Mouse (Mus musculus) spleen, postnatal 4 days (tissue): ENCODE results near the gene Cxcr5.

Experiments
- DNase-seq, 2 experiments: peaks; one replicate each; pipeline ENCODE4 v3.0.0; 2022; ENCODE audit warnings: low spot score in 2 of 2

The Cxcr5 gene

GRCm38 (mm10) chr9:44509487-44510354 lies 52.0 kb downstream of the Cxcr5 start:
- peak; percentile 82 to 91 for DNase-seq

DNA sequence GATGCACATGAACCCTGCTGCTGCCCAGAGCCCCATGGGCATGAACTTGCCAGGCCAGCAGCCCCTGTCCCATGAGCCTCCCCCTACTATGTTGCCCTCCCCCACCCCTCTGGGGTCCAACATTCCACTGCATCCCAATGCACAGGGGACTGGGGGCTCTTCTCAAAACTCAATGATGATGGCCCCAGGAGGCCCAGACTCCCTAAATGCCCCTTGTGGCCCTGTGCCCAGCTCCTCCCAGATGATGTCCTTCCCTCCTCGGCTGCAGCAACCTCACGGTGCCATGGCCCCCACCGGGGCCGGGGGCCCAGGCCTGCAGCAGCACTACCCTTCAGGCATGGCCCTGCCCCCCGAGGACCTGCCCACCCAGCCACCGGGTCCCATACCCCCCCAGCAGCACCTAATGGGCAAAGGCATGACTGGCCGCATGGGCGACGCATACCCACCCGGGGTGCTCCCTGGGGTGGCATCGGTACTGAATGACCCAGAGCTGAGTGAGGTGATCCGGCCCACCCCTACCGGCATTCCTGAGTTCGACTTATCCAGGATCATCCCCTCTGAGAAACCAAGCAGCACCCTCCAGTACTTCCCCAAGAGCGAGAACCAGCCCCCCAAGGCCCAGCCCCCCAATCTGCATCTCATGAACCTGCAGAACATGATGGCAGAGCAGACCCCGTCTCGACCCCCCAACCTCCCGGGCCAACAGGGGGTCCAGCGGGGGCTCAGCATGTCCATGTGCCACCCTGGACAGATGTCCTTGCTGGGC lies 52.8 kb downstream of the Cxcr5 start:
- no peak for DNase-seq

- no peak for DNase-seq
Observed at GRCm38 (mm10) chr9:44508124-44508619, 53.5 kb downstream of the Cxcr5 start.

GRCm38 (mm10) chr9:44507345-44507744 lies 54.3 kb downstream of the Cxcr5 start:
- DNase-seq: no peak

DNA sequence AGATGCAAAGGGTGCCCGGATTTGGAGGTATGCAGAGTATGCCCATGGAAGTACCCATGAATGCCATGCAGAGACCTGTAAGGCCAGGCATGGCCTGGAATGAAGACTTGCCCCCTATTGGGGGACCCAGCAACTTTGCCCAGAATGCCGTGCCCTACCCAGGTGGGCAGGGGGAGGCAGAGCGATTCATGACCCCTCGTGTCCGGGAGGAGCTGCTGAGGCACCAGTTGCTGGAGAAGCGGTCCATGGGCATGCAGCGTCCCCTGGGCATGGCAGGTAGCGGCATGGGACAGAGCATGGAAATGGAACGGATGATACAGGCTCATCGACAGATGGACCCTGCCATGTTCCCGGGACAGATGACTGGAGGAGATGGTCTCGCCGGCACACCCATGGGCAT lies 55.1 kb downstream of the Cxcr5 start:
- DNase-seq: no peak

- no peak for DNase-seq
Observed at GRCm38 (mm10) chr9:44505824-44506467, 55.7 kb downstream of the Cxcr5 start.

DNA sequence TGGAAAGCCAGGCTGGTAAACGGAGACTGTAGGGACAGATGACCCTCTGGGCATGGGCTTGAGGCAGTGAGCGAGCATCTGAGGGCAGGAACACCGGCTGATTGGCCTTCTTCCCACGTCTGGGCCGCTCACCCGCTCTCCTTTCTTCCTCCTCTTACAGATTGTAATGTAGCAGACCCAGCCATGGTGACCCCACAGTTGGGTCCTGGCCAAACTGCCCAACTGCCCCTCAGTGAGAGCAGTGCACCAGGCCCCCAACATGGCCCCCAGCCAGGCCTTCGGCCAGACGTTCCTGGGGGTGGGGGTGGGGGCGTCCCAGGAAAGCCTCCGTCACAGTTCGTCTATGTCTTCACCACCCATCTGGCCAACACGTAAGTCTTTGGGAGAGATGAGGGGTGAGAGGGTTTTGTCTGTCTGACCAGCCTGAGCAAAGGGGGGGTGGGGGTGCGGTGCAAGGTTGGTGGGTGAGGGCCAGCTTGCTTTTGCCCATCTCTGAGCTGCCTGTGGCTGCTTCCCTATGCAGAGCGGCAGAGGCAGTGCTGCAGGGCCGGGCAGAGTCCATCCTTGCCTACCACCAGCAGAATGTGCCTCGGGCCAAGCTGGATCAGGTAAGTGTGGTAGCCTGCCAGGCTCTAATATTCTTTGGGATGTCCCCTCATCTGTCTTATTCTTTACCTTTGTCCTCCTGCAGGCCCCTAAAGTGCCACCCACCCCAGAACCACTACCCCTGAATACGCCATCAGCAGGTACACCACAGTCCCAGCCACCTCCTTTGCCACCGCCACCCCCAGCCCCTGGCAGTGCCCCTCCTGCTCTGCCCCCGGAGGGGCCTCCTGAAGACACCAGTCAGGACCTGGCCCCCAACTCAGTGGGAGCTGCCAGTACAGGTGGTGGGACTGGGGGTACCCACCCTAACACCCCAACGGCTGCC lies 56.5 kb downstream of the Cxcr5 start:
- peak in 1 of 2 experiments; percentile 18 for DNase-seq

DNA sequence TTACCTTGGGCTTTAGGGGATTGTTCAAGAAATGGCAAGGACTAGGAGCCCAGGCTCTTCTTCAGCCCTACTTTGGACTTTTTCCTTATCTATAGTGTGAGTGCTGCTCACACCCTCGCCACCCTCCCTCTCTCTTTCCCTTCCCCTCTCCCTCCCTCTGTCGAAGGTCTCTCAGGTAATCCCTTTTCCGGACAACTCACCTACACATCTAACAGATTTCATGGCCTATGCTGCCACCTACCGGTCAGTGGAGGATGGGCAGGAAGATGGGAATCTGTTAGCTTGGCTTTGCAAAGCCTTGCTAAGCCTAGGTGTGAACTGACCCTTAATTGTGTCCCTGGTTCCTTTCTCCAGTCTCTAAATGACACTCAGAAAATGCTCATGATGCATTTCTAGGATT lies 59.7 kb downstream of the Cxcr5 start:
- peak; percentile 77 to 91 for DNase-seq

GRCm38 (mm10) chr9:44501206-44501879 lies 60.3 kb downstream of the Cxcr5 start:
- peak in 1 of 2 experiments; percentile 13 for DNase-seq

DNA sequence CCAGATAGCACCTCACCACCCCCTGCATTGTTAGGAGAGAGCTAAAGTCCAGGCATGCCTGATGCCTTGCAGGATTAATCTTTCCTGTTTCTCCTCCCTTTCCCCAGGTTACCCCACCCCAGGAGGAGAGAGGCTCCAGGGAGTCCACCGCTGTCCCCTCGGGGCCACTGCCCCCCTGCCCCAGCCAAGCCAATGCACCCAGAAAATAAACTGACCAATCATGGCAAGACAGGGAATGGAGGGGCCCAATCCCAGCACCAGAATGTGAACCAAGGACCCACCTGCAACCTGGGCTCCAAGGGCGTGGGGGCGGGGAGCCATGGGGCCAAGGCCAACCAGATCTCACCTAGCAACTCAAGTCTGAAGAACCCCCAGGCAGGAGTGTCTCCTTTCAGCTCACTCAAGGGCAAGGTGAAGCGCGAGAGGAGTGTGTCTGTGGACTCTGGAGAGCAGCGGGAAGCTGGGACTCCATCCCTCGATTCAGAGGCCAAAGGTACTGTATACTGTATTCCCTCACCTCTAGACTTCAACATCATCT lies 61.0 kb downstream of the Cxcr5 start:
- DNase-seq: peak in 1 of 2 experiments; percentile 12

- DNase-seq: no peak
Observed at GRCm38 (mm10) chr9:44500163-44500533, 61.5 kb downstream of the Cxcr5 start.

GRCm38 (mm10) chr9:44499356-44500162 lies 62.1 kb downstream of the Cxcr5 start:
- no peak for DNase-seq

GRCm38 (mm10) chr9:44498421-44499355 lies 63.0 kb downstream of the Cxcr5 start:
- peak; percentile 46 to 71 for DNase-seq

DNA sequence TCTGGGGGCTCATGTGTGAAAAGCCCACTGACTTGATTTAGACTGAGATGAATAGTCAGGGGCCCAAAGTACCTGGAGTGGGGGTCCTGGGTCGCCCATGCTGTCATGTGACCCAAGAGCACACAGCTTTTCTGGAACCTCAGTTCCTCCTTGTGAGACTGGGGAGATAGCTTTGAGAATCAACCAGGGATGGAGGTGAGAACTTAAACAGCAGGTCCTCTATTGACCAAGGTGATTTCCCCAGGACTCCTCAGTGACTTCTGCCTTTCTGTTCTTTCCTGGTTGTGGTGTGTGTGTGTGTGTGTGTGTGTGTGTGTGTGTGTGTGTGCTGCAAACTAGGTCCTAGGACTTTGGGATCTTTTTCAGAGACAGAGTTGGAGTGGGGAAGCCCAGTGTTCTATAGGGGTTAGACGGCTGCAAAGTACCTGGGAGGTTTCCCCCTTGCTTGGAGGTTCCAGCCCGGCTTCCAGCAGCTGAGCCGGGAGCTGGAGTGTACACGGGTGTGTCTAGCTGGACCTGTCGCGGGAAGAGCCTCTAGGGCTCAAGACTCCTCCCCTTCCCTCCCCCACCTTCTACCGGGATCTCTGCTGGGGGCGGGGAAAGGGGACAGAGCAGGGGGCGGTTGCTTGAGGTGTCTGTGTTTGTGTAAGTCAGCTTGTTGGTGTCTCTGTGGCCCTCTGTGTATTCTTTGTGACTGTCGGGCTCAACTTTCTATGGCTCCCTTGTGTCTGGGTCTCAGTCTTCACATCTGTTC lies 63.9 kb downstream of the Cxcr5 start:
- peak in 1 of 2 experiments; percentile 15 for DNase-seq

DNA sequence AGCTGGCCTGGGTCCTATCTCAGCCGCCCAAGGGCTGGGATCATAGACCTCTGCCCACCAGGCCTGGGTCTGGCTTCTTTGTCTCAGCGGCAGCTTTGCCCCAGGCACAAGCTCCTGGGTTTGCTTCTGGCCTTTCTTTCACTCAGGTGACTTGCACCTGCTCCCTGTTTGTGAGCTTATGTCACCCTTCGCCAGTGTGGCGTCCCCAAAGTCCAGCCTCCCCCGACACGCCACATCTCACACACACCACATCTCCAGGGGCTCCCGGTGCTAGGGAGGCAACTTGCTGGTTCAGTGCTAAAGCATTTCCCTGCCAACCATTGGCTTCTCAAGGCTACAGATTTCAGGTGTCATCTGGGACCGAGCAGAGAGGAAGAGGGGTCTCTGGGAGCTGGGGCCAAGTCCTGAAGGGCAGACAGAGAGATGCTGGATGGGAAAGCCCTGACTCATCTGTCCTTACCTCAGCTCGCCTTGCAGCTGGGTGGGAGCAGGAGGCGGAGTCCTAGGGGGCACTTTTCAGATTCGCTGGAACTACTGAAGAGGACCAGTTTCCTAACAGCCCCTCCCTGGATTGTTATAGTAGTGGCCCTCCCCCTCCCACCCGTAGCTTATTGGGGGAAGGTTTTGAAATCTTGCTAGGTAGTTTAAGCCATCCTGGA lies 64.7 kb downstream of the Cxcr5 start:
- no peak for DNase-seq

DNA sequence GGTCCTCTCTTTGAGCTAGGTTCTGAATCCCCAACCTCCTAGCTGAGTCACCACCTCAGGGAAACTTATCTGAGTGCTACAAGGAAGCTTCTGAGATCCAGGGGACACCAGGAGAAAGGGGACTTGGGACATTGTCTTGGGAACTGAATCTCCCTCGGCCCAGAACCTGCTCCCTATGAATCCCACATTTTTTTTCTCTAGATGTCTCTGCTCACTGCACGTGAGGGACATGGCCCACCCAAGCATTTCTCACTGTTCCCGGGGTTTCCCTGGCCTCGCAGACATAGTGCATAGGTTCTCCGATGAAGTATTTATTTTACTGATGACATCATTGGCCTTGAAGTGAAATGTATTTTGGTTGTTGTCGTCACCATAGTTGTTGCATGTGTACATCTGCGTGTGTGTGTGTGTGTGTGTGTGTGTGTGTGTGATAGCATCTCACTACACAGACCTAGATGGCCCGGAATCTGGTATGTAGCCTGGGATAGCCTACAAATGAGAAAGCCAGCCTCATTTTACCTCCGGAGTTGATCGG lies 65.8 kb downstream of the Cxcr5 start:
- DNase-seq: no peak
